Mouse (Mus musculus) MEL (cell line): ENCODE data around the gene Slc25a29. TPM values are rescaled to one million over a fixed set of nuclear protein-coding genes. Genes with fewer than 3 reads are reported as not detected.
A peak's percentile ranks its signal among the peaks of the same experiment; 100 is the strongest.

ENCODE experiments used
- DNase-seq: peaks from one replicate; pipeline ENCODE4 v3.0.0; 2011; ENCODE audit warnings: low read depth, low spot score
- H3K27ac ChIP-seq: 2 replicates; pipeline ENCODE4 v1.5.1; 2012; ENCODE audit warnings: low read depth, mild to moderate bottlenecking, control low read depth, low read length, moderate library complexity; ENCODE audit not compliant: control insufficient read depth
- H3K27me3 ChIP-seq, 2 experiments: fragments of 150-350 bp in 1 of 2; sonication (generic) in 1 of 2; 2 replicates each; pipeline ENCODE4 v1.6.1; 2012; ENCODE audit warnings: low read length in 2 of 2, mild to moderate bottlenecking in 2 of 2, improper control_type of control experiment in 1 of 2, moderate library complexity in 1 of 2; ENCODE audit not compliant: insufficient read depth in 2 of 2, control insufficient read depth in 1 of 2
- H3K36me3 ChIP-seq, 2 experiments: 2 replicates each; pipeline ENCODE4 v1.6.1; 2012 to 2014; ENCODE audit warnings: low read length in 2 of 2, improper control_type of control experiment in 1 of 2, inconsistent platforms in 1 of 2, mild to moderate bottlenecking in 1 of 2; ENCODE audit not compliant: insufficient read depth in 2 of 2, control insufficient read depth in 1 of 2
- H3K4me1 ChIP-seq, 2 experiments: fragments of 150-350 bp in 1 of 2; sonication (generic) in 1 of 2; 2 replicates each; pipeline ENCODE4 v1.6.1; 2012; ENCODE audit warnings: low read length in 2 of 2, improper control_type of control experiment in 1 of 2, mild to moderate bottlenecking in 1 of 2; ENCODE audit not compliant: insufficient read depth in 2 of 2, control insufficient read depth in 1 of 2
- H3K4me3 ChIP-seq, 2 experiments: fragments of 150-350 bp in 1 of 2; sonication (generic) in 1 of 2; 2 replicates each; pipeline ENCODE4 v1.5.1; 2012; ENCODE audit warnings: low read depth in 2 of 2, low read length in 2 of 2, mild to moderate bottlenecking in 2 of 2, moderate library complexity in 2 of 2, control low read depth in 1 of 2, improper control_type of control experiment in 1 of 2; ENCODE audit not compliant: control insufficient read depth in 1 of 2, insufficient read depth in 1 of 2
- H3K79me2 ChIP-seq: 2 replicates; pipeline ENCODE4 v1.6.1; 2012; ENCODE audit warnings: mild to moderate bottlenecking, low read length, moderate library complexity; ENCODE audit not compliant: control insufficient read depth, poor library complexity, insufficient read depth
- H3K9ac ChIP-seq: 2 replicates; pipeline ENCODE4 v1.6.1; 2012; ENCODE audit warnings: low read depth, mild to moderate bottlenecking, control low read depth, low read length, moderate library complexity; ENCODE audit not compliant: control insufficient read depth, poor library complexity, severe bottlenecking
- H3K9me3 ChIP-seq: fragments of 150-350 bp; sonication (generic); replicated peaks from 2 replicates; pipeline ENCODE4 v1.6.1; 2012; ENCODE audit warnings: mild to moderate bottlenecking, low read length, improper control_type of control experiment, moderate library complexity; ENCODE audit not compliant: insufficient read depth
- CTCF ChIP-seq, 3 experiments: IDR thresholded peaks in 2 of 3; conservative IDR thresholded peaks in 1 of 3; 2 replicates each; pipeline ENCODE4 v1.5.1; 2011 to 2012; ENCODE audit warnings: low read length in 3 of 3, low read depth in 2 of 3, mild to moderate bottlenecking in 2 of 3, improper control_type of control experiment in 1 of 3, inconsistent platforms in 1 of 3, mixed read lengths in 1 of 3, moderate library complexity in 1 of 3; ENCODE audit not compliant: control insufficient read depth in 1 of 3, insufficient read depth in 1 of 3, poor library complexity in 1 of 3, severe bottlenecking in 1 of 3
- ELF1 ChIP-seq: IDR thresholded peaks from 2 replicates; pipeline ENCODE4 v1.6.1; 2014; ENCODE audit warnings: low read depth, mild to moderate bottlenecking, inconsistent platforms, low read length, improper control_type of control experiment, moderate library complexity
- GABPA ChIP-seq: IDR thresholded peaks from 2 replicates; pipeline ENCODE4 v1.6.1; 2012; ENCODE audit warnings: low read depth, mild to moderate bottlenecking, inconsistent platforms, low read length, improper control_type of control experiment, moderate library complexity
- JUND ChIP-seq: IDR thresholded peaks from 2 replicates; pipeline ENCODE4 v1.6.1; 2011; ENCODE audit warnings: low read depth, mild to moderate bottlenecking, improper control_type of control experiment, low read length
- KAT2A ChIP-seq: conservative IDR thresholded peaks from 2 replicates; pipeline ENCODE4 v1.6.1; 2012; ENCODE audit warnings: low read depth, low read length, improper control_type of control experiment, inconsistent platforms
- MAX ChIP-seq: IDR thresholded peaks from 2 replicates; pipeline ENCODE4 v1.6.1; 2011; ENCODE audit warnings: low read length, improper control_type of control experiment
- MAZ ChIP-seq: IDR thresholded peaks from 2 replicates; pipeline ENCODE4 v1.6.1; 2012; ENCODE audit warnings: low read depth, mild to moderate bottlenecking, inconsistent platforms, low read length, improper control_type of control experiment
- MYB ChIP-seq: IDR thresholded peaks from 2 replicates; pipeline ENCODE4 v1.6.1; 2011; ENCODE audit warnings: mild to moderate bottlenecking, low read depth, low read length, improper control_type of control experiment
- MYC ChIP-seq: IDR thresholded peaks from 2 replicates; pipeline ENCODE4 v1.6.1; 2011; ENCODE audit warnings: low read depth, mild to moderate bottlenecking, low read length, improper control_type of control experiment, moderate library complexity
- NELFE ChIP-seq: IDR thresholded peaks from 2 replicates; pipeline ENCODE4 v1.6.1; 2011; ENCODE audit warnings: low read depth, low read length, improper control_type of control experiment
- NRF1 ChIP-seq: IDR thresholded peaks from 2 replicates; pipeline ENCODE4 v1.6.1; 2014; ENCODE audit warnings: low read depth, mild to moderate bottlenecking, inconsistent platforms, low read length, improper control_type of control experiment, moderate library complexity; ENCODE audit not compliant: poor library complexity, insufficient read depth, severe bottlenecking
- POLR2AphosphoS5 ChIP-seq: IDR thresholded peaks from 2 replicates; pipeline ENCODE4 v1.6.1; 2012; ENCODE audit warnings: low read depth, borderline replicate concordance, mild to moderate bottlenecking, inconsistent platforms, low read length, moderate library complexity, mixed read lengths
- SMC3 ChIP-seq: IDR thresholded peaks from 2 replicates; pipeline ENCODE4 v1.6.1; 2011; ENCODE audit warnings: low read depth, low read length, improper control_type of control experiment
- TAL1 ChIP-seq: IDR thresholded peaks from 2 replicates; pipeline ENCODE4 v1.6.1; 2012; ENCODE audit warnings: mild to moderate bottlenecking, inconsistent platforms, low read length, moderate library complexity, mixed read lengths
- TBP ChIP-seq: IDR thresholded peaks from 2 replicates; pipeline ENCODE4 v1.8.0; 2011; ENCODE audit warnings: low read depth, low read length, improper control_type of control experiment
- TCF12 ChIP-seq: IDR thresholded peaks from 2 replicates; pipeline ENCODE4 v1.6.1; 2014; ENCODE audit warnings: low read depth, mild to moderate bottlenecking, inconsistent platforms, low read length, improper control_type of control experiment, moderate library complexity
- USF1 ChIP-seq: IDR thresholded peaks from 2 replicates; pipeline ENCODE4 v1.6.1; 2014; ENCODE audit warnings: low read depth, mild to moderate bottlenecking, inconsistent platforms, low read length, improper control_type of control experiment, moderate library complexity
- USF2 ChIP-seq, 2 experiments: IDR thresholded peaks; 2 replicates each; pipeline ENCODE4 v1.6.1; 2011 to 2012; ENCODE audit warnings: improper control_type of control experiment in 2 of 2, low read length in 2 of 2, borderline replicate concordance in 1 of 2, inconsistent platforms in 1 of 2, low read depth in 1 of 2, mild to moderate bottlenecking in 1 of 2; ENCODE audit not compliant: insufficient read depth in 1 of 2
- ZKSCAN1 ChIP-seq: IDR thresholded peaks from 2 replicates; pipeline ENCODE4 v1.6.1; 2012; ENCODE audit warnings: low read depth, mild to moderate bottlenecking, inconsistent platforms, low read length, improper control_type of control experiment, moderate library complexity
- ZMIZ1 ChIP-seq: IDR thresholded peaks from 2 replicates; pipeline ENCODE4 v1.6.1; 2012; ENCODE audit warnings: low read depth, mild to moderate bottlenecking, inconsistent platforms, low read length, improper control_type of control experiment, moderate library complexity
- polyA plus RNA-seq, 2 experiments: library from polyadenylated mRNA; stranded (reverse) in 1 of 2; unstranded in 1 of 2; fragments of >175 nt in 1 of 2; fragments of >200 nt in 1 of 2; gene quantifications; 2 replicates each; pipeline versions ENCODE4 v1.2.1 to v1.2.4; 2012; ENCODE audit warnings: low replicate concordance in 2 of 2, low read depth in 1 of 2; ENCODE audit not compliant: insufficient read length in 2 of 2, insufficient read depth in 1 of 2, missing spikeins in 1 of 2
- total RNA-seq: library from RNA; depleted of rRNA; stranded (reverse); fragments of 300-350 nt; gene quantifications from 2 replicates; pipeline ENCODE4 v1.2.3, GENCODE M21; 2012

Slc25a29 gene
- total and polyA plus RNA-seq, 3 experiments = 3.0 to 3.3 TPM; not detected in 1

DNA sequence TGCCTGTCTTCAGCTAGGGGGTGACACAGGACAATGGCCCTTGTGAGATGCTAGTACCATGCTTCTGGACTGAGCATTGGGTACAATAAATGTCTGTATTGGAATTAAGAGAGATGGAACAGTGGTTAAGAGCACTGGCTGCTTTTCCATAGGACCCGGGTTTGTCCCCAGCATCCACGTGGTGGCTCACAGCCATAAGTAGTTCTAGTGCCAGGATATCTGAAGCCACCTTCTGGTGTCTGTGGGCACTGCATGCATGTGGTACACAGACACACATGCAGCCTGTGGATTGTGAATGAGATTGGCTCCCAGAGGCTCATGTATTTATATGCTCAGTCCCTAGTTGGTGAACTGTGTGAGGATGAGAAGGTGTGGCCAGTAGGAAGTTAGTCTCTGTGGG lies 33.9 kb upstream of the Slc25a29 start:
- H3K36me3 ChIP-seq = peaks cover 0 to 12% of the 10 kb centered on the region in 2 experiments; a peak in 2 of 4 replicates
- DNase-seq = peak; percentile 51
- H3K79me2 ChIP-seq = no peaks in the 10 kb centered on the region
- H3K4me3 ChIP-seq = no peak overlapping the region
- H3K27ac ChIP-seq = no peak overlapping the region
- no peaks in the 10 kb centered on the region for H3K9me3 ChIP-seq
- TF ChIP-seq CTCF (IDR thresholded peaks at IDR 0.05 in 2 of 3, conservative IDR thresholded peaks at IDR 0.05 in 1 of 3; ENCODE audit: control insufficient read depth in 1 of 3, insufficient read depth in 1 of 3, low read depth in 2 of 3, low read length in 3 of 3, poor library complexity in 1 of 3, severe bottlenecking in 1 of 3) (peak; percentile 33 to 47 (median 41)), SMC3 (peak; percentile 50), MAX (no peak)
- no peaks in the 10 kb centered on the region for H3K27me3 ChIP-seq
- no peaks in the 10 kb centered on the region for H3K4me1 ChIP-seq
- H3K9ac ChIP-seq = no peak overlapping the region

- no peak overlapping the region for H3K9ac ChIP-seq
- peaks cover 0 to 15% of the 10 kb centered on the region in 2 experiments; a peak in 2 of 4 replicates for H3K36me3 ChIP-seq
- H3K4me3 ChIP-seq = no peak overlapping the region
These were observed 29.4 kb upstream of the Slc25a29 start for GRCm38 (mm10) chr12:108865007-108865494.

GRCm38 (mm10) chr12:108858486-108858885 lies 22.8 kb upstream of the Slc25a29 start:
- no peak overlapping the region for H3K27ac ChIP-seq
- no peaks in the 10 kb centered on the region; a peak in 1 of 4 replicates for H3K36me3 ChIP-seq
- H3K9me3 ChIP-seq = no peaks in the 10 kb centered on the region
- no peak for DNase-seq
- TF ChIP-seq GABPA (no peak), POLR2AphosphoS5 (no peak), ZKSCAN1 (no peak), USF2 (IDR thresholded peaks at IDR 0.05; ENCODE audit: borderline replicate concordance in 1 of 2, insufficient read depth in 1 of 2, low read depth in 1 of 2, low read length in 2 of 2) (no peak), KAT2A (no peak), TAL1 (no peak), JUND (no peak), MAX (no peak), SMC3 (no peak), ELF1 (no peak), ZMIZ1 (no peak), NRF1 (no peak), MYC (no peak), TBP (no peak)
- H3K9ac ChIP-seq = no peak overlapping the region
- no peaks in the 10 kb centered on the region for H3K79me2 ChIP-seq
- H3K4me3 ChIP-seq = no peak overlapping the region
- no peaks in the 10 kb centered on the region for H3K27me3 ChIP-seq
- no peaks in the 10 kb centered on the region for H3K4me1 ChIP-seq

More at GRCm38 (mm10) chr12:108865007-108865494, 29.4 kb upstream of the Slc25a29 start:
- DNase-seq = no peak
- Histone ChIP-seq H3K9me3 (no peaks in the 10 kb centered on the region), H3K4me1 (no peaks in the 10 kb centered on the region), H3K79me2 (no peaks in the 10 kb centered on the region), H3K27ac (no peak overlapping the region), H3K27me3 (no peaks in the 10 kb centered on the region)
- TF ChIP-seq NELFE = no peak
- no peak for TF ChIP-seq MYB
- no peak for TF ChIP-seq KAT2A
- no peak for TF ChIP-seq USF1
- no peak for TF ChIP-seq TCF12
- TF ChIP-seq TBP = no peak
- no peak for TF ChIP-seq MAX
- TF ChIP-seq MAZ = no peak
